Mouse (Mus musculus) lung, adult 2 months (tissue): ENCODE data around the gene Clybl. TPM values are rescaled to one million over a fixed set of nuclear protein-coding genes. Genes with fewer than 3 reads are reported as not detected.

Source experiments
- DNase-seq: peaks from one replicate; pipeline ENCODE4 v3.0.0; 2022
- H3K4me1 ChIP-seq: fragments of 200-500 bp; 2 replicates; pipeline ENCODE4 v1.6.1; 2011; ENCODE audit warnings: low read length; ENCODE audit not compliant: control insufficient read depth, insufficient read depth
- H3K4me3 ChIP-seq: fragments of 200-500 bp; replicated peaks from 2 replicates; pipeline ENCODE3; 2011; ENCODE audit warnings: low read depth, mild to moderate bottlenecking, control low read depth, low read length; ENCODE audit errors: extremely low read depth
- CTCF ChIP-seq: fragments of 200-500 bp; IDR thresholded peaks from 2 replicates; pipeline ENCODE4 v1.5.1; 2011; ENCODE audit warnings: mild to moderate bottlenecking, low read length, control low read depth; ENCODE audit not compliant: insufficient read depth
- POLR2A ChIP-seq: fragments of 200-500 bp; IDR thresholded peaks from 2 replicates; pipeline ENCODE4 v1.6.1; 2011; ENCODE audit warnings: low read depth, mild to moderate bottlenecking, control low read depth, low read length, borderline replicate concordance; ENCODE audit errors: extremely low read depth
- WGBS: fragments of 180-500 bp; shearing (Covaris S2); methylation state at CpG from one replicate; pipeline ENCODE4 v1.1.7; 2018; 5-methylcytosine and 5-hydroxymethylcytosine counted together
- polyA plus RNA-seq: library from polyadenylated mRNA; depleted of rRNA; stranded (reverse); fragments of >200 nt; gene quantifications from 2 replicates; pipeline ENCODE4 v1.2.3, GENCODE M21; 2012; rRNA removed

Gene Clybl
- polyA plus RNA-seq, 1 experiment: 5.8 TPM

GRCm38 (mm10) chr14:122451551-122452145, 270.1 kb downstream of the Clybl start:
- WGBS: 67% methylated on average over 5 of the region's 5 CpGs
- no peak for DNase-seq
- Histone ChIP-seq H3K4me1 (peaks cover 2% of the 10 kb centered on the region; the same call in 1 of the 2 replicates), H3K4me3 (no peak overlapping the region)
- TF ChIP-seq CTCF: no peak
- no peak for TF ChIP-seq POLR2A

Other genes starting within 250 kb of the Clybl start
- gene Gpr183, start 216.5 kb upstream of the Clybl start, polyA plus RNA-seq: 2.3 and 3.1 TPM in 2 replicates
- gene Timm8a2, start 147.0 kb upstream of the Clybl start, polyA plus RNA-seq: not detected in 2 replicates
- 188 and 246 TPM in 2 replicates for gene Tm9sf2, start 74.7 kb upstream of the Clybl start, polyA plus RNA-seq